Mouse (Mus musculus) bone marrow macrophage, adult 2 months (primary cell): ENCODE results near the gene Pfdn2. TPM values are rescaled to one million over a fixed set of nuclear protein-coding genes. Genes with fewer than 3 reads are reported as not detected.

Source experiments
- H3K27ac ChIP-seq: 2 replicates; pipeline ENCODE4 v1.5.1; 2012; ENCODE audit warnings: low read depth, low read length; ENCODE audit not compliant: insufficient read depth
- H3K4me1 ChIP-seq: 2 replicates; pipeline ENCODE4 v1.6.1; 2012; ENCODE audit warnings: low read length; ENCODE audit not compliant: control insufficient read depth, insufficient read depth
- H3K4me3 ChIP-seq: 2 replicates; pipeline ENCODE4 v1.5.1; 2012; ENCODE audit warnings: mild to moderate bottlenecking, low read length, moderate library complexity; ENCODE audit not compliant: insufficient read depth
- CTCF ChIP-seq: IDR thresholded peaks from 2 replicates; pipeline ENCODE4 v1.5.1; 2012; ENCODE audit warnings: low read depth, mild to moderate bottlenecking, low read length, moderate library complexity
- POLR2A ChIP-seq: IDR thresholded peaks from 2 replicates; pipeline ENCODE4 v1.6.1; 2012; ENCODE audit warnings: mild to moderate bottlenecking, low read depth, low read length, borderline replicate concordance
- polyA plus RNA-seq: library from polyadenylated mRNA; stranded (reverse); fragments of >200 nt; gene quantifications from 2 replicates; pipeline ENCODE4 v1.2.4, GENCODE M21; 2012; ENCODE audit not compliant: missing spikeins, insufficient read depth, insufficient read length

The Pfdn2 gene
- polyA plus RNA-seq, 1 experiment = 64.4 TPM

DNA sequence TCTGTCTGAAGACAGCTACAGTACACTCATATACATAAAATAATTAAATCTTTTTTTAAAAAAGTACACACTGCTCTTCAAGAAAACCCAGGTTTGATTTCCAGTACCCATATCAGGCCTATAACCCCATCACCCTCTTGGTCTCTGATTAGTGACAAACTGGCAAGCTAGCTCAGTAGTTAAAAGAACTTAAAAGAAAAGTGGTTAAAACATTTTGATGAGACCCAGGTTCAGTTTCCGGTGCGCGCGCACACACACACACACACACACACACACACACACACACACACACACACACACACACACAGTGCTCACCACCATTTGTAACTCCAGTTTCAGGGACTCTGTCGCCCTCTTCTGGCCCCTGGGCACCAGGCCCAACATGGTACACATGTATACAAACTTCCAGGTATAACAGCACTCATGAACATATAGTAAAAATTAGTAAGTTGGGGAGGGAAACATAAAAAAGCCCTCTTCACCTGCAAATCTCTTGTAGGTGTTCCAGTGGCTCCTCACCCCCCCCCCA, 10.4 kb downstream of the Pfdn2 start:
- no peak overlapping the region for H3K27ac ChIP-seq
- no peak overlapping the region for H3K4me3 ChIP-seq
- peaks cover 7% of the 10 kb centered on the region for H3K4me1 ChIP-seq
- no peak for TF ChIP-seq POLR2A
- TF ChIP-seq CTCF = 0 out of 2 replicates have a peak, but pooled peaks have one; percentile 32

DNA sequence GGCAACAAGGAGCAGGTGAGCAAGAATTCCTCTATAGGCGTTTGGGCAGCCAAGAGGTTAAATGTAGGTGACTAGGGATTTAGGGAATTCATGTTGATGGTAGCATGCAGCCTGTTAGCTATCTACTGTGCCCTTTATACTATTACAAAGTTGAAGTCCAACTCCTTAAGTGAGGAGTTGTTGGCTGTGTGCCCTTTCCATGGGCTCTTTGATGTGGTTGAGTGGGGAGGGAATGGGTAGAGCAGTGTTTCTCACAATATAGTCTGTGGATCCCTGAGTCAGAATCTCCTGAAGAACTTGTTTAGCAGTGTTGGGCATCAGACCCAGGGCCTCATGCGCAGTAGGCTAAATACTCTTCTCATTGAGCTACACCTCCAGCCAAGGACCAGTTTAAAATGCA, 11.3 kb downstream of the Pfdn2 start:
- no peak overlapping the region for H3K4me3 ChIP-seq
- no peak overlapping the region for H3K27ac ChIP-seq
- TF ChIP-seq CTCF = no peak
- TF ChIP-seq POLR2A = no peak
- peaks cover 4% of the 10 kb centered on the region for H3K4me1 ChIP-seq

DNA sequence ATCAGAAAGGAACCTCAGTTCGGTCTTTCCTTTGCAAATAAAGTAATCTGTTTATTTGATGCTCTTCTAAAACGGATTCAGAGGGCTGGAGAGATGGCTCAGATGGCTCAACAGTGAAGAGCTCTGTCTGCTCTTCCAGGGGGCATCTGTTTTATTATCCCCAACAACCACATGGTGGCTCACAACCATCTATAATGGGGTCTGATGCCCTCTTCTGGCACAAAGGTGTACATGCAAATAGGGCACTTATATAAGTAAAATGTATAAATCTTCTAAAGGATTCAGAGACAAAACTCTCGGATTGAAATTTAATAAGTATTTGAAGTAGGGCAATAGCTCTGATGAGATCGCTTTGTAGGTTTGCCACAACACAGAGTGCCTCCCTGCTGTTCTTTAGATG, 13.0 kb downstream of the Pfdn2 start:
- TF ChIP-seq POLR2A (no peak), CTCF (no peak)
- Histone ChIP-seq H3K4me3 (no peak overlapping the region), H3K27ac (no peak overlapping the region), H3K4me1 (no peaks in the 10 kb centered on the region)

DNA sequence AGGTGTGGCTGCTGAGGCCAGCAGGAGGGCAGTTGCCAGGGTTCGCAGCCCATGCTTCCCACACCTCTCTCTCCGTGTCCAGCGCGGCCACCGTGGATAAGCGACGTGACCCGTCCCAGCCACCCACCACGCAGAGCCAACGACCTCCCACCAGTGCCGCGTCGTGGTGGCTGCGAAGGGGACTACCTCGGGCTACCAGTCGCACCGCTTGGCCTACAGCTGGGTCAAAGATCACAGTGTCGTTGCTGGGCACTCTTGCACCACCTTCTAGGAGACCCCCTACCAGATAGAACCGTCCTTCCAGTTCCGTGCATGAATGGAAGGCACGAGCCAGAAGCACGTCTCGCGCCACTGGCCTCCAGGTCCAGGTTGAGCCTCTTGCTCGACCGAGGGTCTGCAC, 14.8 kb downstream of the Pfdn2 start:
- H3K27ac ChIP-seq = no peak overlapping the region
- H3K4me1 ChIP-seq = no peaks in the 10 kb centered on the region
- no peak for TF ChIP-seq POLR2A
- no peak for TF ChIP-seq CTCF
- H3K4me3 ChIP-seq = no peak overlapping the region; the same call in 1 of the 2 replicates

DNA sequence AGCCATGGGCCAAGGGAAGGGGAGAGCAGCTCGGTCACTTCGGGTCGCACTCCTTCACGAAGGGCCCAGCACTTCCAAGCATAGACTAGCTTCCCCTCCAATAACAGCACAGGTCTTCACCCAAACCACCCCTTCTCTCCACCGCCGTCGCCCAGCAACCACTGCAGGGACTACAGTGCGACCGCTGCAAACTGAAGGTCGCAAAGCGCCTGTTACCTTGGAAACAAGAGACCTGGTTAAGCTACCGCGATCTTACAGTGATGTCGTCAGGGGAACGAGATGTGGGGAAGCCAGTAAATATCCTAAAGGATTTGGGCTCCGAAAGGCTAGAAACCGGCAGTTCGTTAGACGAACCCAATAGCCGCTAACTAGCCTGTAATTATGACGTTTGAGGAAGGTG, 15.2 kb downstream of the Pfdn2 start, which contains the start of gene Klhdc9:
TSS of gene Klhdc9 (minus strand) at position 143 of the 400 bp plus-strand sequence.
- TF ChIP-seq POLR2A = no peak
- no peak for TF ChIP-seq CTCF
- peak within 1 kb of the TSS; percentile 49 for H3K4me3 ChIP-seq
- H3K4me1 ChIP-seq = peaks cover 2% of the 10 kb centered on the region
- no peak within 1 kb of the TSS for H3K27ac ChIP-seq

DNA sequence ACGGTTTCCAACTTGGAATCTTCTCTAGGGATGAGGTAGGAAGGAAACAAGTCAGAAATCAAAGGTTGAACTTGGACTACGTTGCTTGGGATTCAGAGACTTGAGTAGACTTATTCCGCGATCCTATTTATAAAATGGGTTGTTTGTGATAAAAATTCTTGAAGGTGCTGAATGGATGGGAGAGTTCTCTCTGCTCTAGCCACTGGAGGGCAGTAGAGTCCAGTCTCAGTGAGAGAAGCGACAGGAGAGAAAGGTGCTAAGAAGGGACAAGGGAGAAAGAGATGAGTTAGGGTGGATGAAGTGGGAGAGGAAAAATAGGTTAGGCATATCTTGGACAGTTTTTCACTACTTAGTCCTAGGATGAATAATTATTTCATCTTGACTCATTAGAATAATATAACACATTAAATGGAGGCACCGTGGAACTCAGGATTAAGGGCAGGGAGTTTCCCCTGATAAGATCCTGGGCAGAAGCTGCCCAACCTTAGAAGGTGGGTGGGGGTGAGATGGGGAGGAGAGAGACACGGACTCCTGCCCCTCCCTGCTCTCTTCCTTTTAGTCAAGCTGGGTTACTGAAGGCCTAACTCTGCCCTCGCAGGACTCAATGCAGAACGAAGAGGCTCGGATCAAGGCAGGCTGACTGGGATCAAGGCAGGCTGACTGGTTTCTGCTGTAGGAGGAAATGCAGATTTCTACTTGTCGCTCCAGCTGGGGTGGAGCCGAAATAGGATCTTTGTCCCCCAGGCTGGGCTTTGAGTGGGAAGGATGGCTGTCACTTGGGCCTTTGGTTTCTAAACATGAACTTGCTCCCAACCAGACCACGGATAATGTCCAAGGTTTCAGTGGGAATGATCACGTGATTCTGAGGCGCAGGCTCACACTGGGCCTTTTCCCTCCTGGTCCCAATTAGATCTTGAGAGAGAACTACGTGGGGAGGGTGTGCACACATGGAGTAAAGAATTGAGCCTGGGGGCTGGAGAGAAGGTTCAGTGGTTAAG, 15.9 kb downstream of the Pfdn2 start:
- H3K27ac ChIP-seq = no peak overlapping the region
- H3K4me3 ChIP-seq = peak overlapping the region; percentile 49
- H3K4me1 ChIP-seq = peaks cover 9% of the 10 kb centered on the region
- TF ChIP-seq POLR2A (no peak), CTCF (no peak)

DNA sequence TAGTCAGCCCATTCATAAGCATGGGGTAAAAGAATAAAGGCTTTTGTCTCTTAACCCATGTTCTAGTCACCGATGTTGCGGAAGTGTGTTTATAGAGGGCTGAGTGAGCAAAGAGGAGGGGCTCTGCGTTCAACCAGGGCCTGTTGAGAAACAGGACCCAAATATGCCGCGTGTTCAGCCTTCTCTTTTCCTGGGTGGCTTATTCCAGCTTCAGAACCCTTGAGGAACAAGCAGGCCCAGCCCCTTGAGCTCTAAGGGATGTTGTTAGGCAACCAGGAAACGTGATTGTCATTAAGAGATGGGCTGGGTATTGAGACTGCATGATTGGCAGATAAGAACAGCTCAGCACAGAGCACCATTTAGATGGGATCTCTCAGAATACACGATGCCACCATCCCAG, 20.5 kb downstream of the Pfdn2 start:
- H3K4me3 ChIP-seq = no peak overlapping the region
- peak overlapping the region; percentile 9; the same call in 1 of the 2 replicates for H3K27ac ChIP-seq
- TF ChIP-seq POLR2A = no peak
- no peak for TF ChIP-seq CTCF
- H3K4me1 ChIP-seq = peaks cover 21% of the 10 kb centered on the region

DNA sequence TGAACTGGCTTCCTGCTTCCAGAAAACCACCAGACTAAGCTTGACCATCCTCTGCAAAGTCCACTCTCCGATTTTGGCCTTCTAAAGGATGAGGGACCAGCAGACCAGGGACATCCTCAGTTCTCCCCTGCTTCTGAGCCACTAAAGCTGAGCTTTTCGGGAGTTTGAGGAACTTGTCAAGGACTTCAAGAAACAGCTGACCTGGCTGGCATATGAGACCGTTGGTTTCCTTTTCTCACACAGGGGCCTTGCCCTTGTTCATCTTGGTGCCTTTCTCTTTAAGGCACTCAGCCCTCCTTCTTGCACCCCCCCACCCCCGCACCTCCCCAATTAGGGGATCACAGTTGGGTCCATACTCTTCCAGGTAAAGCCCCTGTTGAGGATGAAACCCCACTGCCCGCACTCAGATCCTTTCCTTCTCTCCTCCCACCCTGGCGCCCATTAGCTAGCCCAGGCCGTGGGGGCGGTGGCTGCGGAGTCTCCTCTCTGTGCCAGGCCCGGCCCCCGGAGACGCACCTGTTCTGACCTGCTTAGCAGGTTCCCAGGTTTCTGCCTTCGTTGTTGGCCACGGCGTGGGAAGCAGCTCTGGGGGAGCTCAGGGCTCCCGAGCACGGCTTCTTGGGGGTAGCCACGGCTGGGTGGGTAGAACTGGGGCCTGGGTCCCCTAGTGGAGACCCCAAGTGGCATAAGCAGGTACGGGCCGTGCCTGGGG, 24.5 kb downstream of the Pfdn2 start, which contains the start of gene Nectin4:
TSS of gene Nectin4 (plus strand) at position 255 of the 712 bp plus-strand sequence.
- TF ChIP-seq POLR2A (no peak), CTCF (no peak)
- H3K27ac ChIP-seq = no peak within 1 kb of the TSS
- H3K4me1 ChIP-seq = peaks cover 21% of the 10 kb centered on the region
- H3K4me3 ChIP-seq = no peak within 1 kb of the TSS

DNA sequence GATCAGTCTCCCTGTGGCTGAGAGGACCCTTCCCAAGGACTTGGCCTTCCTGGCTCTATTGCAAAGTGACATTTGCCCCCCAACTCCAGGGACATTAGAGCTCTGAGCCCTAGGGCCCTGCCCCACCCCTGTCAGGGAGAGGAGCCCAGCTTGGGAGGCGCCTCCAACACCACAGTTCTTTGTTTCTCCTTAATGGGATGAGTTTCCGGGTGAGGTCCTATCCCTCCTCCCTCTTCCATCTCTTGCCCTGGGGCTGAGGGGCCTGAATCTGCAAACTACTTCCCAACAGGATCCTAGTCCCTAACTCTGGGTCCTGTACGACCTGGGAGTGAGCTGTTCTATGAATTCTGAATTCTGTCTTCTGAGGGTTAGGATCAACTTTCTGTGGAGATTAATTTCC, 27.4 kb downstream of the Pfdn2 start:
- no peak overlapping the region for H3K4me3 ChIP-seq
- H3K27ac ChIP-seq = no peak overlapping the region
- no peak for TF ChIP-seq POLR2A
- TF ChIP-seq CTCF = no peak
- peaks cover 30% of the 10 kb centered on the region for H3K4me1 ChIP-seq
